Comparison of ENCODE assay signal across 11 mouse cellular contexts in the genomic region with DNA sequence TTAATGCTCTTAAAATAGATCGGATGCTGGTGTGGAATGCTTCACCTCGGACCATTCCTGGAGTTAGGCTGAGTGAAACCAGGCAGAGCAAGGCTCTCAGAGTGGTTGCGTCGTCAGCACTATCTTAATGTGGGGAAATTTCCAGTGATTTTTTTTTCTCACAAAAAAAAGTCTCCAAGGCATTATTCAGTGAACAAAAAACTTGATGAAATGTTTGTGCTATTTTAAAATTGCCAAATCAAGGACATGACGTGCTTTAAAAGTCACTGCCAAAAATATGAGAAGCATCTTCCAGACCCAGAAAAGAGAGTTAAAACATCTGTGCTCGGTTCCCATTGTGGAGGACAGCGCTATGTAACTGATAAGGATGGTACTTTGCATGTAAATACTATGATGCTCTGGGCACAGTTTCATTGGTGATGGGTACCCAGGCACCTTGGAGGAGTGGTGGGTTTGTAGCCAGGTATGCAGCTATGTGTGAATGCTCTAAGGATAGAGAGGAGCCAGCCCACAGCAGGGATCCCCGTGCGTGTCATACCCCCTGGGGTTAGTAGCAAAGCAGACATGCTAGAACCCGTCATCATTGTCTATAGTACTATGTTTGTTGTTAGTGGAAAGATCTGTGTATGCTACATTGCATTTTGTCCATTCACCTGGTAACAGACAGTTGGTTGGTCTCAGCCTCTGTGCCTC. TPM values are rescaled to one million over a fixed set of nuclear protein-coding genes. Genes with fewer than 3 reads are reported as not detected.
DNase-seq lines count a peak whose midpoint lies in the region; ATAC-seq and TF ChIP-seq lines count a peak whose summit lies in the region.
"Had no signal": no experiment of that assay in that cellular context is flagged by ENCODE, and none has a peak within 500 bp of the region (broad histone marks: within the 10 kb centered on the region; RNA-seq: fewer than 3 reads in every experiment).

No protein-coding gene starts in this region.

- no peak overlapping the region for H3K4me3 ChIP-seq in intestine, embryonic 14.5 days (ENCODE audit: low read depth, low read length)
- no peak overlapping the region for H3K4me3 ChIP-seq in intestine, postnatal 0 days (ENCODE audit: low read depth, low read length)
- H3K4me3 ChIP-seq in heart, embryonic 12.5 days: no peak overlapping the region
- H3K4me3 ChIP-seq: hindbrain, embryonic 15.5 days had no signal

- no peaks in the 10 kb centered on the region for H3K27me3 ChIP-seq in intestine, embryonic 14.5 days (replicated peaks; ENCODE audit: control insufficient read depth, insufficient read depth, low read length)
- no peaks in the 10 kb centered on the region for H3K27me3 ChIP-seq in intestine, postnatal 0 days (replicated peaks; ENCODE audit: control insufficient read depth, insufficient read depth, low read length)
- no peaks in the 10 kb centered on the region for H3K27me3 ChIP-seq in heart, embryonic 12.5 days (replicated peaks)
- H3K27me3 ChIP-seq: hindbrain, embryonic 15.5 days had no signal

- H3K9ac ChIP-seq in intestine, embryonic 14.5 days (ENCODE audit: low read length): no peak overlapping the region
- no peak overlapping the region for H3K9ac ChIP-seq in intestine, postnatal 0 days (ENCODE audit: low read depth, low read length)
- H3K9ac ChIP-seq in heart, embryonic 12.5 days: no peak overlapping the region
- H3K9ac ChIP-seq: hindbrain, embryonic 15.5 days had no signal

- H3K4me1 ChIP-seq in intestine, embryonic 14.5 days (replicated peaks; ENCODE audit: control insufficient read depth, insufficient read depth, low read length): 0 out of 2 replicates have a peak, but pooled peaks cover 4% of the 10 kb centered on the region
- H3K4me1 ChIP-seq in intestine, postnatal 0 days (replicated peaks; ENCODE audit: control insufficient read depth, insufficient read depth, low read length): no peaks in the 10 kb centered on the region
- H3K4me1 ChIP-seq in heart, embryonic 12.5 days (replicated peaks): peaks cover 12% of the 10 kb centered on the region

- H3K36me3 ChIP-seq in intestine, embryonic 14.5 days (ENCODE audit: control insufficient read depth, insufficient read depth, low read length): no peaks in the 10 kb centered on the region
- H3K36me3 ChIP-seq in intestine, postnatal 0 days (ENCODE audit: control insufficient read depth, insufficient read depth): no peaks in the 10 kb centered on the region
- no peaks in the 10 kb centered on the region for H3K36me3 ChIP-seq in heart, embryonic 12.5 days
- H3K36me3 ChIP-seq: hindbrain, embryonic 15.5 days had no signal

- H3K9me3 ChIP-seq in intestine, embryonic 14.5 days (ENCODE audit: control insufficient read depth, low read length): no peaks in the 10 kb centered on the region
- H3K9me3 ChIP-seq in intestine, postnatal 0 days (ENCODE audit: control insufficient read depth): no peaks in the 10 kb centered on the region
- no peaks in the 10 kb centered on the region for H3K9me3 ChIP-seq in heart, embryonic 12.5 days (replicated peaks)
- H3K9me3 ChIP-seq: hindbrain, embryonic 15.5 days had no signal

- H3K4me2 ChIP-seq in intestine, embryonic 14.5 days (ENCODE audit: low read length): no peak overlapping the region
- no peak overlapping the region for H3K4me2 ChIP-seq in intestine, postnatal 0 days (replicated peaks; ENCODE audit: low read depth)
- no peak overlapping the region for H3K4me2 ChIP-seq in heart, embryonic 12.5 days
- H3K4me2 ChIP-seq: hindbrain, embryonic 15.5 days had no signal

- 54% methylated on average over 10 of the region's 10 CpGs for WGBS in intestine, embryonic 14.5 days
- 62% methylated on average over 10 of the region's 10 CpGs for WGBS in intestine, postnatal 0 days
- WGBS in heart, embryonic 12.5 days: 31% methylated on average over 10 of the region's 10 CpGs

- 0 out of 2 replicates have a peak, but pooled peaks have one; percentile 50 for ATAC-seq in intestine, embryonic 14.5 days (replicated peaks; ENCODE audit: low FRiP score, low TSS enrichment, low read depth)
- no peak for ATAC-seq in intestine, postnatal 0 days
- ATAC-seq in heart, embryonic 12.5 days (ENCODE audit: insufficient number of reproducible peaks, low FRiP score): no peak
- ATAC-seq: forebrain, embryonic 16.5 days had no signal

- H3K27ac ChIP-seq in intestine, embryonic 14.5 days (ENCODE audit: low read depth): no peak overlapping the region
- H3K27ac ChIP-seq in intestine, postnatal 0 days (ENCODE audit: low read depth, low read length): no peak overlapping the region
- H3K27ac ChIP-seq in heart, embryonic 12.5 days (ENCODE audit: poor library complexity, severe bottlenecking): peak overlapping the region; percentile 14
- H3K27ac ChIP-seq: hindbrain, embryonic 15.5 days; macrophage had no signal

- no peak for DNase-seq in intestine, embryonic 14.5 days (ENCODE audit: low spot score)
- DNase-seq in testis, postnatal 10 days (ENCODE audit: low spot score): peak; percentile 32
- no peak for DNase-seq in testis, postnatal 14 days (ENCODE audit: low spot score)
- DNase-seq in thymus, postnatal 4 days: no peak
- DNase-seq in spleen, adult 12 weeks (ENCODE audit: low spot score): no peak

- no peak for TF ChIP-seq CTCF in intestine, postnatal 0 days (IDR thresholded peaks at IDR 0.05; ENCODE audit: low read depth)

RNA-seq across cellular contexts. Expression of gene Rab17, which starts 11.3 kb away (rescaled TPM):
- polyA plus RNA-seq in intestine, embryonic 14.5 days (2014; fragmentation: Nextera tagmentation; extraction: Ambion mirVana): 21.2 and 22.8 TPM in 2 replicates
- 75.4 and 93.3 TPM in 2 replicates for polyA plus RNA-seq in intestine, postnatal 0 days (2015; fragmentation: Nextera tagmentation; extraction: Ambion mirVana)
- 0.64 and 1.3 TPM in 2 replicates for polyA plus RNA-seq in heart, embryonic 12.5 days (2016; fragmentation: Nextera tagmentation; extraction: Ambion mirVana)
- polyA plus RNA-seq: macrophage had no signal

RNA-seq across cellular contexts. Expression of gene Lrrfip1, which starts 17.8 kb away (rescaled TPM):
- polyA plus RNA-seq in intestine, embryonic 14.5 days (2014; fragmentation: Nextera tagmentation; extraction: Ambion mirVana): 60.4 and 65.3 TPM in 2 replicates
- 79.2 and 85.3 TPM in 2 replicates for polyA plus RNA-seq in intestine, postnatal 0 days (2015; fragmentation: Nextera tagmentation; extraction: Ambion mirVana)
- polyA plus RNA-seq in heart, embryonic 12.5 days (2016; fragmentation: Nextera tagmentation; extraction: Ambion mirVana): 151 and 161 TPM in 2 replicates

RNA-seq across cellular contexts. Expression of gene Prlh, which starts 27.9 kb away (rescaled TPM):
- not detected in 2 replicates for polyA plus RNA-seq in intestine, embryonic 14.5 days (2014; fragmentation: Nextera tagmentation; extraction: Ambion mirVana)
- not detected in 2 replicates for polyA plus RNA-seq in intestine, postnatal 0 days (2015; fragmentation: Nextera tagmentation; extraction: Ambion mirVana)
- not detected in 2 replicates for polyA plus RNA-seq in heart, embryonic 12.5 days (2016; fragmentation: Nextera tagmentation; extraction: Ambion mirVana)
- polyA plus RNA-seq: forebrain, embryonic 16.5 days; hindbrain, embryonic 15.5 days; macrophage; urinary bladder, adult 2 months had no signal
